Mouse (Mus musculus) limb, embryonic 15.5 days (tissue): ENCODE data around the gene Utp14b. TPM values are rescaled to one million over a fixed set of nuclear protein-coding genes. Genes with fewer than 3 reads are reported as not detected.

ENCODE experiments used
- ATAC-seq: fragments of 200-750 bp; cut with Nextera tagmentation; 2 replicates; pipeline ENCODE4 v1.8.0; 2017; ENCODE audit warnings: low read depth, moderate TSS enrichment; ENCODE audit not compliant: insufficient number of reproducible peaks, low FRiP score, low TSS enrichment
- H3K27ac ChIP-seq: fragments of 300-500 bp; sonication (generic); 2 replicates; pipeline ENCODE4 v1.5.1; 2015; ENCODE audit warnings: moderate library complexity, mild to moderate bottlenecking, inconsistent platforms
- H3K27me3 ChIP-seq: fragments of 300-500 bp; sonication (generic); 2 replicates; pipeline ENCODE4 v1.6.1; 2015; ENCODE audit warnings: inconsistent platforms
- H3K36me3 ChIP-seq: fragments of 300-500 bp; sonication (generic); 2 replicates; pipeline ENCODE4 v1.6.1; 2015; ENCODE audit warnings: inconsistent platforms
- H3K4me1 ChIP-seq: fragments of 300-500 bp; sonication (generic); 2 replicates; pipeline ENCODE4 v1.6.1; 2015; ENCODE audit warnings: inconsistent platforms
- H3K4me2 ChIP-seq: fragments of 300-500 bp; sonication (generic); 2 replicates; pipeline ENCODE4 v1.6.1; 2015; ENCODE audit warnings: mild to moderate bottlenecking, inconsistent platforms
- H3K4me3 ChIP-seq: fragments of 300-500 bp; sonication (generic); 2 replicates; pipeline ENCODE4 v1.5.1; 2015; ENCODE audit warnings: mild to moderate bottlenecking, inconsistent platforms
- H3K9ac ChIP-seq: fragments of 300-500 bp; sonication (generic); 2 replicates; pipeline ENCODE4 v1.6.1; 2015; ENCODE audit warnings: inconsistent platforms
- H3K9me3 ChIP-seq: fragments of 300-500 bp; sonication (generic); 2 replicates; pipeline ENCODE4 v1.6.1; 2016; ENCODE audit warnings: inconsistent platforms
- WGBS: fragments of 180-500 bp; shearing (Covaris S2); methylation state at CpG from one replicate; pipeline ENCODE4 v1.1.7; 2015; 5-methylcytosine and 5-hydroxymethylcytosine counted together
- polyA plus RNA-seq: library from polyadenylated mRNA; unstranded; fragments of >200 nt; fragmentation: Nextera tagmentation; extraction: Ambion mirVana; gene quantifications from 2 replicates; pipeline ENCODE4 v1.2.1, GENCODE M21; 2015

Gene Utp14b
- polyA plus RNA-seq, 1 experiment from 2014 or later = 2.7 TPM

GRCm38 (mm10) chr1:78656472-78656871 lies 1.4 kb upstream of the Utp14b start:
- no peak for ATAC-seq
- Histone ChIP-seq H3K9ac (no peak overlapping the region), H3K4me3 (no peak overlapping the region), H3K4me1 (peaks cover 25% of the 10 kb centered on the region), H3K27ac (peak overlapping the region; percentile 92; the same call in 1 of the 2 replicates), H3K27me3 (no peaks in the 10 kb centered on the region), H3K9me3 (no peaks in the 10 kb centered on the region), H3K4me2 (no peak overlapping the region), H3K36me3 (no peaks in the 10 kb centered on the region)
- 3% methylated on average over 2 of the region's 2 CpGs for WGBS

- H3K4me3 ChIP-seq = peak overlapping the region; percentile 91
- WGBS = 23% methylated on average over 22 of the region's 22 CpGs
- no peaks in the 10 kb centered on the region for H3K9me3 ChIP-seq
- peak overlapping the region; percentile 92 for H3K27ac ChIP-seq
- peak overlapping the region; percentile 42; the same call in 1 of the 2 replicates for H3K9ac ChIP-seq
- peak overlapping the region; percentile 67 for H3K4me2 ChIP-seq
- H3K4me1 ChIP-seq = peaks cover 25% of the 10 kb centered on the region
- no peaks in the 10 kb centered on the region for H3K27me3 ChIP-seq
- H3K36me3 ChIP-seq = no peaks in the 10 kb centered on the region
- ATAC-seq = no peak
These were observed 713 bp upstream of the Utp14b start for GRCm38 (mm10) chr1:78657021-78657629.

GRCm38 (mm10) chr1:78658441-78659269 lies 817 bp downstream of the Utp14b start:
- whole genome bisulfite sequencing = 3% methylated on average over 20 of the region's 20 CpGs
- no peaks in the 10 kb centered on the region for H3K27me3 ChIP-seq
- H3K9me3 ChIP-seq = no peaks in the 10 kb centered on the region
- H3K4me2 ChIP-seq = peak overlapping the region; percentile 67
- H3K4me1 ChIP-seq = peaks cover 25% of the 10 kb centered on the region
- peak overlapping the region; percentile 97 for H3K27ac ChIP-seq
- H3K36me3 ChIP-seq = no peaks in the 10 kb centered on the region
- ATAC-seq = no peak
- H3K9ac ChIP-seq = peak overlapping the region; percentile 87
- H3K4me3 ChIP-seq = peak overlapping the region; percentile 91

- H3K4me1 ChIP-seq = peaks cover 25% of the 10 kb centered on the region
- H3K4me2 ChIP-seq = peak overlapping the region; percentile 67
- no peaks in the 10 kb centered on the region for H3K27me3 ChIP-seq
- H3K9me3 ChIP-seq = no peaks in the 10 kb centered on the region
- peaks cover 3% of the 10 kb centered on the region for H3K36me3 ChIP-seq
- no peak overlapping the region for H3K27ac ChIP-seq
- peak overlapping the region; percentile 91 for H3K4me3 ChIP-seq
- ATAC-seq = no peak
- H3K9ac ChIP-seq = no peak overlapping the region
- WGBS = 39% methylated on average over 4 of the region's 4 CpGs
These were observed 1.5 kb downstream of the Utp14b start for GRCm38 (mm10) chr1:78659270-78659823.

- Histone ChIP-seq H3K9me3 (no peaks in the 10 kb centered on the region), H3K27ac (no peak overlapping the region), H3K4me3 (no peak overlapping the region), H3K27me3 (no peaks in the 10 kb centered on the region), H3K36me3 (peaks cover 43% of the 10 kb centered on the region), H3K9ac (no peak overlapping the region), H3K4me1 (peaks cover 13% of the 10 kb centered on the region), H3K4me2 (no peak overlapping the region)
- no peak for ATAC-seq
- 72% methylated on average over 4 of the region's 4 CpGs for WGBS
These were observed 6.5 kb downstream of the Utp14b start for GRCm38 (mm10) chr1:78664326-78664725.

GRCm38 (mm10) chr1:78665954-78666499 lies 8.2 kb downstream of the Utp14b start:
- Histone ChIP-seq H3K36me3 (peaks cover 43% of the 10 kb centered on the region), H3K9ac (no peak overlapping the region), H3K27ac (no peak overlapping the region), H3K4me3 (no peak overlapping the region), H3K4me2 (no peak overlapping the region), H3K9me3 (no peaks in the 10 kb centered on the region), H3K4me1 (peaks cover 4% of the 10 kb centered on the region; the same call in 1 of the 2 replicates), H3K27me3 (no peaks in the 10 kb centered on the region)
- no peak for ATAC-seq
- WGBS = 97% methylated on average over 9 of the region's 9 CpGs

- no peak overlapping the region for H3K9ac ChIP-seq
- whole genome bisulfite sequencing = 93% methylated on average over 1 of the region's 1 CpGs
- H3K4me1 ChIP-seq = no peaks in the 10 kb centered on the region; the same call in 1 of the 2 replicates
- no peaks in the 10 kb centered on the region for H3K27me3 ChIP-seq
- no peaks in the 10 kb centered on the region for H3K9me3 ChIP-seq
- no peak overlapping the region for H3K27ac ChIP-seq
- peaks cover 43% of the 10 kb centered on the region for H3K36me3 ChIP-seq
- H3K4me3 ChIP-seq = no peak overlapping the region
- no peak for ATAC-seq
- H3K4me2 ChIP-seq = no peak overlapping the region
These were observed 8.7 kb downstream of the Utp14b start for GRCm38 (mm10) chr1:78666585-78666984.

GRCm38 (mm10) chr1:78682291-78682690 lies 24.5 kb downstream of the Utp14b start:
- peaks cover 4% of the 10 kb centered on the region; the same call in 1 of the 2 replicates for H3K36me3 ChIP-seq
- H3K9me3 ChIP-seq = no peaks in the 10 kb centered on the region
- no peaks in the 10 kb centered on the region for H3K27me3 ChIP-seq
- H3K4me3 ChIP-seq = no peak overlapping the region
- no peaks in the 10 kb centered on the region for H3K4me1 ChIP-seq
- ATAC-seq = no peak
- no peak overlapping the region for H3K27ac ChIP-seq
- H3K9ac ChIP-seq = no peak overlapping the region
- 74% methylated on average over 3 of the region's 3 CpGs for WGBS
- no peak overlapping the region for H3K4me2 ChIP-seq

GRCm38 (mm10) chr1:78684128-78684527 lies 26.3 kb downstream of the Utp14b start:
- Histone ChIP-seq H3K9ac (no peak overlapping the region), H3K27me3 (no peaks in the 10 kb centered on the region), H3K9me3 (no peaks in the 10 kb centered on the region), H3K4me3 (no peak overlapping the region), H3K27ac (no peak overlapping the region), H3K4me2 (no peak overlapping the region), H3K4me1 (no peaks in the 10 kb centered on the region), H3K36me3 (peaks cover 12% of the 10 kb centered on the region)
- no peak for ATAC-seq
- 74% methylated on average over 8 of the region's 8 CpGs for WGBS

GRCm38 (mm10) chr1:78686872-78687271 lies 29.0 kb downstream of the Utp14b start:
- Histone ChIP-seq H3K4me2 (no peak overlapping the region), H3K36me3 (peaks cover 22% of the 10 kb centered on the region)

GRCm38 (mm10) chr1:78688149-78688548 lies 30.3 kb downstream of the Utp14b start:
- H3K4me1 ChIP-seq = no peaks in the 10 kb centered on the region
- 86% methylated on average over 7 of the region's 7 CpGs for WGBS
- no peak overlapping the region for H3K4me2 ChIP-seq
- peaks cover 30% of the 10 kb centered on the region for H3K36me3 ChIP-seq
- no peaks in the 10 kb centered on the region for H3K27me3 ChIP-seq
- no peak for ATAC-seq
- no peak overlapping the region for H3K9ac ChIP-seq
- H3K4me3 ChIP-seq = no peak overlapping the region
- H3K9me3 ChIP-seq = no peaks in the 10 kb centered on the region
- no peak overlapping the region for H3K27ac ChIP-seq

More at GRCm38 (mm10) chr1:78686872-78687271, 29.0 kb downstream of the Utp14b start:
- Histone ChIP-seq H3K9me3 (no peaks in the 10 kb centered on the region), H3K4me1 (no peaks in the 10 kb centered on the region), H3K9ac (no peak overlapping the region), H3K4me3 (no peak overlapping the region), H3K27ac (no peak overlapping the region), H3K27me3 (no peaks in the 10 kb centered on the region)
- ATAC-seq = no peak
